Mouse (Mus musculus) frontal cortex, postnatal 10 days (tissue): ENCODE measurements around the gene Smpdl3a.
A peak's percentile ranks its signal among the peaks of the same experiment; 100 is the strongest.

Experiments
- DNase-seq, 2 experiments: peaks; one replicate each; pipeline ENCODE4 v3.0.0; 2022; ENCODE audit warnings: low spot score in 2 of 2, mixed read lengths in 1 of 2

Gene Smpdl3a

DNA sequence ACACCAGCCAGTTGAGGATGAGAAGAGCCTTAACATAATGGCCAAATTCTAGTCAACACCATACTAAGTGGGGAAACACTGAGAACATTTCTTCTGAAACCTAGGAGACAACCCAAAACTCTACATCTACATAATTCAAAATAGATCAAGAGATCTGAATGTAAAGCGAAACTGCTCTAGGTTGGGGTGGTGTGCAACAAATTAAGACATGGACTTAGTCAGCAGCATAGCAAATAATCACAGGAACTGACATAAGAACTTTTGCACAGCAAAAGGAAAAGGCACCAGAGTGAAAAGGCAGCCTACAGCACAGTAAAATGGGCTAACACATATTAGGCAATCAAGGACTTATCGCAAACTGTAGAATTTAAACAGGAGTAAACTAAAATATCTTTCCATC, 25.1 kb downstream of the Smpdl3a start:
- no peak for DNase-seq

GRCm38 (mm10) chr10:57822473-57822872, 28.3 kb downstream of the Smpdl3a start:
- peak; percentile 30 to 45 for DNase-seq

DNA sequence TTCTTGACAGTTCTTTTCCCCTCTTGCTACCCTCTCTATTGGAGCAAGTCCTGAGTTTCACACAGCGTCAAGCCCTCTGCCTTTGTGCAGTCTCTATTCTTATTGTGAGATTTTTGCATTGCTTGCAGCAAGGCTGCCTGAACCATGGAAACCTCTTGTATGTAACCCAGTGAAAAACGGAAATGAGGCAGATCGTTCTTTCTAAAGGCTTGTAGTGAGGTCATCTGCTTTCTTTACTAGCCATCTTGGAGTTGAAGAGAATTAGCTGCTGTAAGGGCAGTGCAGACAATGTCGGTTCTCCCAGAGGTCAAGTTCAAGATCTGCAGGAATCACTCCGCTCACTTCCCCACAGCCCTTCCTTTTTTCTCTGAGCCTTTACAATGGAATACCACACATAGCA, 34.5 kb downstream of the Smpdl3a start:
- DNase-seq, result peak in 1 of 2 experiments; percentile 11

GRCm38 (mm10) chr10:57829621-57830020, 35.5 kb downstream of the Smpdl3a start:
- no peak for DNase-seq

GRCm38 (mm10) chr10:57835094-57835493, 41.0 kb downstream of the Smpdl3a start:
- no peak for DNase-seq

GRCm38 (mm10) chr10:57835982-57836381, 41.8 kb downstream of the Smpdl3a start:
- no peak for DNase-seq

DNA sequence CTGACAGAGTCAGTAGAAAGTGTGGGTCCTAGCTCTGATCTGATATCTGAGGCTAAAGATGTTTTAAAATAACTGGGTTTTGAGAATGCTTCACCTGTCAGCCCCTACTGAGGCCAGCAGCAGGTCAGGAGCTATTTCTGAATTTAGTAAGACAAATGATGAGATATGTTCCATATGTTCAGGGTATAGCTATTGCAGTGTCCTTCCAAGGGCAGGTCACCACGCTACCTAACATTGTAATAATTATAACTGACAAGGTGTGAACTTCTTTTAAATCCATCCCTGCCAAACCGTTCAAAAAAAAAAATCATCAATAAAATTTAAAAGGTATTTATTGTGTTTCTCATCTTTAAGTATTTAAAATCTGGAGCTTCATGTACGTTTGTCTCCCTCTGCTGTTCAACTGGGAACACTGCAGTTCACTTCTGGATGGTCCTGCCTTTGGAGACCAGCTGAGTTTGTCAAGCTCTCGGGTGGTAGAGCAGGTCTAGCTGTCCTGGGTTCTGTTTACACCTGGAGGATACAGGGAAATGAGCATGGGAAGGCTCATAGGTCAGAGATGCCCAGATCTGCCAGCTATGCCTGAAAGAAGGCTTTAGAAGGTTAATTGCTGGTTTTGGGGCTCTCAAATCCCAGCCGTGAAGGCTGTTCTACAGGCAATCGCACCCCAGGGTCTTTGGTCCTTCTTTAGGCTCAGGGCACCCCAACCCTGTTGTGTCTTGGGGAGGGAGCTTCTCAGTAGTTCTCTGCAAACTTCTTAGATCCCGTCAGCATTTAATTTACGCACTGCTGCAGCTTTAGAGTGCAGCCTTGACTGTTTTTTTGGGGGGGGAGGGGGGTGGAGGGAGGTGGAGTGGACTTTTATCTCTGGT, 47.7 kb downstream of the Smpdl3a start:
- peak; percentile 18 to 52 for DNase-seq

DNA sequence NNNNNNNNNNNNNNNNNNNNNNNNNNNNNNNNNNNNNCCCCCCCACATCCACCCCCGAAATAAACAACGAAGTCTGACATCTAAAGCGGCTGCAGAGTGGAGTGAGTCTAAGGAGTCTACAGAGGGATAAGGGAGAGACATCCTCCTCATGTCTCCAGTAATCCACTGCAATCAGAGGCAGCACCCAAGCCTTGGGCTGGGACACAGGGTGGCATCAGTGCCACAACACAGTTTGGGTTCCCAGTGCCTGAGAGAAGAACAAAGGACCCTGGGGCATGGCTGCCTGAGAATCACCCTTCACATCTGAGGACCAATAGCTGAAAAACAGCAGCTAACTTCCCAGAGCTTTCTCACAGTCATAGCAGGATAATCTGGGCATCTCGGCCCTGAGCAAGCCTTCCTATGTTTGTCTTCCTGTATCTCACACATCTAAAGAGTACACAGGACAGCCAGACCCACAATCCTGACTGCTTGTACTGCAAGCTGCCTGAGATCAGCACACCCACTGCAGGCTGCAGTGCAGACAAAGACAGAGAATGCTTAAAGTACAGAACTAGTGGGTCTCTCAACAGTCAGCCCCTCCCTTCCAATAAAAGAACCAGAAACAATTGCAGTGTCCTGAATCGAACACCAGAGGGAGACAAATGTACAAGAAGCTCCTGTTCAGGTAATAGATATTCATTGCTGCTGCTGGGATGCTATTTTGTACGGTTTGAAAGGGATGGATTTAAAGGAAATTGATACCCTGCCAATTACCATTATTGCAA, 54.0 kb downstream of the Smpdl3a start:
- DNase-seq, result no peak
